Mouse (Mus musculus) 3T3-L1 (cell line): ENCODE results near the gene B020011L13Rik.
"Not testable (repeated sequence)": the region's sequence is repeated elsewhere in the genome, so short reads cannot be mapped to it uniquely, and the experiment has no call there.

Source experiments
- DNase-seq: peaks from one replicate; pipeline ENCODE4 v3.0.0-alpha.2; 2015; ENCODE audit warnings: low read depth, low spot score

B020011L13Rik gene

DNA sequence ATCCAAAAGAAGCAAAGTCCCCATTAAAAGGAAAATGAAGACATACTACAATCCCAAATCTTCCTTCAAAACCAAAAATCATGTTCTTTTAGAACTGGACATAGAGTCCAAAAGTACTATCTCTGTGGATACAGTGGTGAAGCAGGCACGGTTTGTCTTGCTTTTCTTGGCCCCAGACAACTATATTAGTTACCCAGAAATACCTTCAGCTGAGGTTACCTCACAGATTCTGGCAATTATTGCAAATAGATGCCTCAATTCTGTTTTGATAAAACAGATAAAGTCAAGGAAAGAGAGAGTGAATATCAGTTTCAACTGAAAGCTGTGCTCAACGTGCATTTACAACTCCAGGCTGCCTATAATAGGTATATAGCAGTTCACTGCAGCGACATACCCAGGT is at the start of gene B020011L13Rik:
TSS of gene B020011L13Rik (plus strand) at position 301 of the 400 bp plus-strand sequence.
- not testable (repeated sequence) for DNase-seq

DNA sequence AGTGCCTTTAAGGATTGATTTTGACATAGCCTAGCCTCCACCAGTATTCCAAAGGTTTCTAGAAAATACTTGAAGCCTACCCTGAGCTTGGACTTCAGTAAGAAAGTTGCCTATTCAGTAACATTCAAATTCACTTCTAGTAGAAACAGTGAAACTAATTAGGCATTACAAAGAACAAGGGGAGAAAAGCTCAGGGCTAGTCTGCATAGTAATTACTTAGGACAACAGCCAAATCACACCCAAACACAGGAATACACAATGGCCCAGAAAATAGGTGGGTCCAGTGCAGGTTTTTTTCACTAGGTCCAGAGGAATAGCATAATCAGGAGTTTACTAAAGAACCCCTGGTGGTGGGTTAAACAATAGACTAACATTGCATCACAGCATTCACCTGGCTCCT is 35.3 kb downstream of the B020011L13Rik start:
- not testable (repeated sequence) for DNase-seq

- not testable (repeated sequence) for DNase-seq
Measured at GRCm38 (mm10) chr1:117829781-117830180, 48.8 kb downstream of the B020011L13Rik start, which contains the start of gene Gm28360. Gene Gm28360, plus strand, starts transcription at chr1:117830081.

DNA sequence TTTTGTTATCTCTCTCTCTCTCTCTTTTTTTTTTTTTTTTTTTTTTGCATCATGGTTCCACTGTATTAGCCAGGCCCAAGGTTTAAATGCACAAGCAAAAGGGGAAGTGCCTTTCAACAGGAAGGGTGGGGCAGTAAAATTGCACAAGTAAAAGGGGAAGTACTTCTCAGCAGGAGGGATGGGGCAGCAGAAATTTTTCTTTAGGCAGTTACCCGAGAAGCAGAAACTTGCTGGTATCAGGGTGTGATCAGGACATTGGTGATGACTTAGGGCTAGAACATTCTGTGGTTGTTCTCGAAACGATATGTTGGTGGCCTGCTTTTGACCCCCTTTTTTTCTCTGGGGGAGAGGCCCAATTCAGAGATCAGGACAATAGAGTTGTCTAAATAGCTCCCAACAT is 70.8 kb downstream of the B020011L13Rik start:
- not testable (repeated sequence) for DNase-seq
